12 mouse cellular contexts compared by ENCODE assay signal in genomic region chr19:24484612-24485194, GRCm38 (mm10).
"Had no signal": no experiment of that assay in that cellular context is flagged by ENCODE, and none has a peak within 500 bp of the region (broad histone marks: within the 10 kb centered on the region; RNA-seq: fewer than 3 reads in every experiment).

No protein-coding gene starts in this region.

- H3K36me3 ChIP-seq: limb, embryonic 15.5 days; neural tube, embryonic 13.5 days; stomach, embryonic 15.5 days had no signal

- H3K27me3 ChIP-seq: limb, embryonic 15.5 days; neural tube, embryonic 13.5 days; stomach, embryonic 15.5 days had no signal

- H3K27ac ChIP-seq: left cerebral cortex, adult 2 months; limb, embryonic 15.5 days; liver, embryonic 14.5 days; neural tube, embryonic 13.5 days; stomach, embryonic 15.5 days had no signal

- H3K9me3 ChIP-seq: limb, embryonic 15.5 days; neural tube, embryonic 13.5 days; stomach, embryonic 15.5 days had no signal

- H3K4me3 ChIP-seq: left cerebral cortex, adult 2 months; limb, embryonic 15.5 days; neural tube, embryonic 13.5 days; stomach, embryonic 15.5 days had no signal

- ATAC-seq: intestine, embryonic 16.5 days had no signal

- H3K4me1 ChIP-seq: limb, embryonic 15.5 days; neural tube, embryonic 13.5 days; stomach, embryonic 15.5 days had no signal

- DNase-seq: kidney, adult 2 months; kidney, postnatal 25 days; lung, adult 18-20 months; retina, postnatal 1 day; thymus, adult 2 months; thymus, postnatal 36 days had no signal

- H3K9ac ChIP-seq: limb, embryonic 15.5 days; liver, embryonic 14.5 days; neural tube, embryonic 13.5 days; stomach, embryonic 15.5 days had no signal

- H3K4me2 ChIP-seq: limb, embryonic 15.5 days; neural tube, embryonic 13.5 days; stomach, embryonic 15.5 days had no signal
